Mouse (Mus musculus): ENCODE results near the gene Laptm4a.
"Not testable (repeated sequence)": the region's sequence is repeated elsewhere in the genome, so short reads cannot be mapped to it uniquely, and the experiment has no call there.

GRCm38 (mm10) chr12:8936210-8936609 is 14.7 kb downstream of the Laptm4a start:
- TF ChIP-seq CTCF (IDR thresholded peaks at IDR 0.05; ENCODE audit: low read depth) = peak; percentile 36; the same call in 1 of the 2 replicates
- TF ChIP-seq EP300 (IDR thresholded peaks at IDR 0.05; ENCODE audit: low read depth) = not testable (repeated sequence)
